Mouse (Mus musculus) cerebellum, adult 9-10 months (tissue): ENCODE results near the gene Slco6c1.

Source experiments
- DNase-seq: peaks from one replicate; pipeline ENCODE4 v3.0.0; 2022

Slco6c1 gene

GRCm38 (mm10) chr1:97128201-97128600 lies at the start of gene Slco6c1:
Gene Slco6c1 (minus strand): TSS chr1:97128301.
- DNase-seq: no peak

GRCm38 (mm10) chr1:97038982-97039381 lies 89.1 kb downstream of the Slco6c1 start:
- DNase-seq: no peak

GRCm38 (mm10) chr1:97038548-97038947 lies 89.6 kb downstream of the Slco6c1 start:
- DNase-seq: peak; percentile 5

- no peak for DNase-seq
These were observed 90.1 kb downstream of the Slco6c1 start for GRCm38 (mm10) chr1:97037955-97038354.

GRCm38 (mm10) chr1:97021388-97021787 lies 106.7 kb downstream of the Slco6c1 start:
- no peak for DNase-seq

GRCm38 (mm10) chr1:97019404-97019803 lies 108.7 kb downstream of the Slco6c1 start:
- DNase-seq: no peak

- peak; percentile 29 for DNase-seq
These were observed 109.1 kb downstream of the Slco6c1 start for GRCm38 (mm10) chr1:97018978-97019377.
